Mouse (Mus musculus) B cell, adult 2 months (primary cell): ENCODE data around the gene Ptpn21.

ENCODE experiments used
- DNase-seq, 2 experiments: peaks; one replicate each; pipeline ENCODE4 v3.0.0; 2022

Ptpn21 gene

DNA sequence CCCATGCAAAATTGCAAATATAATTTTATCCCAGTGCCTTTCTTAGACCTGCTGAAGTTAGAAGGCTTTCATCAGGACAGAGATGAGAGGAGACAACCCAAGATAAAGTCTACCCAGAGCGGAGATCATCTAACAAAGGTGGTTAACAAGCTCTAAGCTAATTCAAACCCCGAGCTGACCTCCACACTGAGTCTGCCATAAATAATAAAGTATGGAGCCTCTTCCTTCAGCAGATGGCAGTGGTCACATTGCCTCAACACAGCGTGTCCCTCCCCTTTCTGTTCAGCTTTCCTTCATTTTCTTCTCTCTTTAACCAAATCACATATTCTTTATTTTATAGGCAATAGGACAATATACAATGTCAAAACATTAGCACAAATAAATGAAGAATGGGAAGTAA, 16.2 kb downstream of the Ptpn21 start:
- DNase-seq, result no peak

DNA sequence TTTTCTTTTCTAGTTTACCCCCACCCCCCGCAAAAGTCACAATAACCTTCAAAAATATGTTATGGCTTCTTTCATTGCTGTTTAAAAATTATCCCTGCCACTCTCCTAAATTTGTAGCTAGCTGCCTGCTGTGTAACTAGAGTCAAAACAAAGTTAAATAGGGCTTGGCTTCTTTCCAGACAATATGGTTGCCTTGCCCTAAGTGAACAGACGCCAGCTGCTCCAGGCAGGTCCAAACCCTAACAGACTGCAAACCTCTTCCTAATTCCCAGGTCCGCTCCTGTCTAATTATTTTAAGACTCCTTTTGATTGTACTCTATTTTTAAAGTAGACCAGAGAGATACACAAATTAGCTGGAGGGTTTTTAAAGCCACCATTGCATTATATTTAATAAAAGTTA, 16.6 kb downstream of the Ptpn21 start:
- no peak for DNase-seq

DNA sequence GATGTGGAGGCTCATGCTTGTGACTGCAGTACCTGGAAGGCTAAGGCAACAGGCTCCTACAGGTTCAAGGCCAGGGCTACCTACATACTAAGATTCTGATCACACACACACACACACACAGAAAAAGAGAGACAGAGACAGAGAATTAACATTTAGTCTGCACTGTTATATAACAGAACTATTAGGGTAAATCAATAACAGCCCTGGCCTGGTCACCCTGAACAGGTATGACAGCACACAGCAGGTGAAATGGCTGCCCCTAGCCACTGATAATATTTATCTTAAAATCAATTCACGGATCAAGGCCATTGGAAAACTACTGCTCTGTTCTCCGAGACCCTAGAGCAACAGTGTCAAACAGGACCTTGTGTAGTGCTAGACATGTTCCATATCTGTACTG, 21.1 kb downstream of the Ptpn21 start:
- DNase-seq, result no peak

DNA sequence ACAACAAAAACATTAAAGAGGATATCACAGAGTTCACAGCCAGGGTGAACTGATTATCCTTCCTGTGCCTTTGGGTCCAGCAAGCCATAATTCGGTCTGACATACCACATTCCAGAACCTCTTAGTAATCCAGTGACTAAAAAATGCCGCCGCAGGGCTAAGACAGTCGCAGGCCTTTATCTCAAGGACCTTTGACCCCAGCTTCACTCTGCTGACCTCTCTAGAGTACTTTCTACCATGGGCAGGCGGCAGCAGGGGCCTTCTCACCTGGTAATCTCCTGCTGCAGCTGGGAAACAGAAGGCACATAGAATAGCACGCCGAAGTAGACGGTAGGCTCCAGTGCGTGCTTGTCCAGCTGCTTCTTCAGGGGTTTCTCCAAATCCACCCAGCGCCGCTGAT, 22.4 kb downstream of the Ptpn21 start:
- DNase-seq, result no peak

DNA sequence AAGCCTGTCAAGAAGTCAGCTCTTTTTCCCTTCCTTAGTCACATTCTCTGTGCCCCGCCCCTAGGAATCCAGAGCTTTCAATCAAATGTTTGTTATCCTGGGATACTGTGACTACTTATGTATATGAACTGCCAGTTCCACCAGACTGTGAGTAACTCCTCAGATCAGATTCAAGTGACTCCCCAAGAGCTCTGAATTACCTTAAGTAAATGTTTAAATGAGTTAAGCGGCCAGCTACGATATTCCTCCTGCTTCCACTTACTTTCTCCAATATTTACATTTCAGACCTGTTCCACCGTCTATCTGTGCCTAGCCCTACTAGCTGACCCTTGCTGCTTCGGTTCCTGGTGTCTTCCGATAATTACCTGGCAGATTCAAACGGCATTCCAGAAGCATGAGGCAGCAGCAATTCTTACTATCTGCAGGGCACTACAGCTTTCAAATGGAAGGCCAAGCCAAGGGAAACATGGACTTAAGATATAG, 23.5 kb downstream of the Ptpn21 start:
- DNase-seq, result no peak

DNA sequence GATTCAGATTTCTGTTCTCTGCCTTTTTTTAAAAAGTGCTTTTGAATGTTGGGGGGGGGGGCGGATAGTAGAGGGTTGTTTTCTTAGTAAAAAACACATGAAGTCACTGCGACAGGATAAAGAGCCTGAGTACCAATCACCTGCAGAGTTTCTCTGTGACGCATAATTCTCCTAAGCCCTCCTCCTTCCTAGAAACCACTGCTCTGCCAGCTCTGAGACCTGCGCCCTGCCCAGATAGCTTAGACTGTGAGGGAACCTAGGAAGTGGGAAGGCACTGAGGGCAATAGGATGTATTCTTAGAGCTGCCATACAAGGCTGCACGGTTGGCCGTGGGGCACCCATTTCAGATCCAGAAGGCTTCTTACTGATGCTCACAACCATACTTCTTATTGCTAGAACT, 24.4 kb downstream of the Ptpn21 start:
- DNase-seq, result no peak

DNA sequence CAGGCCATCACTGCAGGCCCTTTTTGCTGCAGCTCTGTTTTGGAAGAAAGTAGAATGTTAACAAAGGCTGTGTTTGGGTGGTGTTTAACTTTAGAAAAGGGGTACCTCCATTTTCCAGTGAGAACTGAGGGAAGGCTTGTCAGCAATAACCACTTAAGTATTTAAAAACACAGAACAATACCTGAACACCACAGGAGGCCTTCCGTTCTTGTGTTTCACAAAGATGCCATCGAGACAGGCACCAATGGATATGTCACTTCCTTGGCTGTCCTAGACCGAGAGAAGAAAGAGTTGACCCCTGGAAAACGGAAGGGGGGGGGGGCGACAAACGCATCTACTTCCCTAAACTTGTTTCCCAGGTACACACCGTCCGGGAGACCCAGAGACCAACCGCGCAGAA, 33.2 kb downstream of the Ptpn21 start:
- no peak for DNase-seq

DNA sequence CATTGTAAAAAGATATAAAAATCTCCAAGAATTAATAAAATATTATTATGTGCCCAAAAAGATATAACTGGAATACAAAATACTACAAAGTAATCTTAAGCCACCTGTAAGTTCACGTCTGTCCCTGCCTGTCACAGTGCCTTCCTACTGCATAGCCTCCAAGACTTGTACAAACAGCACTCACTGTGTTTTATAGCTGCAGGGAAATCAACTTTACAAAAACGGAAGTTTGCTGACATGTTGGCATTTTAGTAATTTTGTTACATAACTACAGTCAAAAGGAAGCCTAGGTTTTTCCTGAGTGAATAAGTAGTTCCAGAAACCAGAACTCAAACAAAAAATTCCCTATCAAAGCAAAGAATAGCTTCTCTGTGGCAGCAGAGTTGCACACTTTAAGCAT, 33.7 kb downstream of the Ptpn21 start:
- DNase-seq, result no peak

DNA sequence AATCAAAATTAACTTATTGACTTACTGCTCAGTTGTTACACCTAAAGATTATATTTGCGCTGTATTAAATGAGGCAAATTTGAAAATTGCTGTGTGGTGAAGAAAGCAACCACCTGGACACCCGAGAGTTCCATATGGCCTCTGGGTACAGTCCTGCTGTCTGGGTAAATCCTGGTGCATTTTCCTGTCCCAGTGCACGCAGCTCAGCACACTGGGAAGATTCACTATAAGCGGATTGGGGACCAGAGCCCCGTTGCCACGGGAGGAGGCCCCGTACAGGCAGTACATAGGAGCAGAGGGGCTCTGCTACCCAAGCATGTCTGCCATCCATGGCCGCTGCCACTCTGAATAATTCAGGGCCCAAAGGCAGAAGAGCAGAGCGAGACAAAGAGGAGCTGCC, 35.6 kb downstream of the Ptpn21 start:
- DNase-seq, result no peak

DNA sequence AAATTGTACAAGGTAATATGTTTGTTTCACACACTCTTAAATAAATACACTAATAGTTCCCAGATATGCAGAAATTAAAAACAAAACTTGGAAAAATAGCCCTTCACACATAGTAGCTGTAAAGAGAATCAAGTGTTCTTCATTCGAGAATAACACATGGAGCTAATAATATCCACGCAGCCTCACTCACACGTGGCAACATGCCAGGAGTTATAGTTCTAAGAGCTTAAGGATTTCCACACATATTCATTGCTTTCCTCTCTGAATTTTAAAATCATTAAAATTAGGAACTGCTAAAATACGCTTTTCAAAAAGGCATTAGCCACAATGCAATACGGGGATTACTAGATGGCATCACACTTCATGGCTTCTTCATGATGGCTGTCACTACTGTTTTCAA, 40.0 kb downstream of the Ptpn21 start:
- DNase-seq, result no peak

DNA sequence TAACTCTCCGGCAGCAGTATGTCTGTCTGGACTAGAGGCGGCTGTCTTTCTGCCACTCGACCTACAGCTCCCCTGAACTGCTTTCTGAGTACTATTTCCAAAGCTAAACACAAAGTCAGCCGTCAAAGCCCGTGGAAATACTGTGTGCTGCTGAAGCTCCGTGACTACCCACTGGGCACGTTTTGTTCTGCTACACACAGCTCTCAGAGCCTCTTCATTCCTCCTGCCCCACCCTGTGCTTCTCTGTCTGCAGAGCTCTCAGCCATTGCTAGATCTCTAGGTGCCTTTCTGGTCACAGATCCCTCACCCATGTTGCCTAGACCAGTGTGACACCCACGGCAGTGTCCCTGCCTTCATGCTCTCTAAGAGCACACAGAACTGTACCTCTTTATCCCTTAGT, 47.0 kb downstream of the Ptpn21 start:
- no peak for DNase-seq

DNA sequence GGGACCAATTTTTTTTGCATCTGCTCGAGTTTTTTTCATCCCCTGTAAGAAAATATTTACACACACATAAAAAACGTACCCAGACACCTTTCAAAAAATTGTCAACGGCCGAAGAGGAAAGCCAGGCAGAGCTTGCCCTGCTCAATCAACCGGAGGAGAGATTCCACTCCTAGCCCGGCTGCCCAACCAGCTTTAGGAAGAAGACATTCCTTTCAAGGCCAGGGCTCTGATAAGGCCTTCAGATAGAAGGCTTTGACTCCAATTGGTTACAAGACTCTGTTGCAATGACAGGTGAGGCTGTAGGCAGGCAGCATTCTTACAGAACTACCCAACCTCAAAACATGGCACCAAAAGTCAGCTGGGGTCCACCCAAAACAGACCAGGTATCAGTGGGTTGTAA, 53.6 kb downstream of the Ptpn21 start:
- DNase-seq, result no peak

DNA sequence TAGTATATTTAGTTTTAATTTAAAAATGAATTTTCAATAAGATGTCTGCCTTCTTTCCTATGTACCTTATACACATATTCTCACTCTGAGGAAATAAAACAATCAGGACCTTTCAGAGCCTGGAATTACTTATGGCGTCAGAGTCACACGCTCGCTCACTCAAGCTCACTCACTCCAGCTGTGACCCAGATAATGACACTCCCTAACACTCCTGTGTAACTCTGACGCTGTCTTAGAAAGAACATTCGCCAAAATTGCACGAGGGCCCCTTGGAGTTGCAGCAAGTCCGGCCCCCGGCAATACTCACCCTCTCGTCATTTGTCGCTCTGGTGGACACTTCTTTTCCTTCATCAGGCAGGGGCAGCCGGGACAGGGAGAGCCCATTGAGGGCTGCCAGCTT, 54.0 kb downstream of the Ptpn21 start:
- no peak for DNase-seq

DNA sequence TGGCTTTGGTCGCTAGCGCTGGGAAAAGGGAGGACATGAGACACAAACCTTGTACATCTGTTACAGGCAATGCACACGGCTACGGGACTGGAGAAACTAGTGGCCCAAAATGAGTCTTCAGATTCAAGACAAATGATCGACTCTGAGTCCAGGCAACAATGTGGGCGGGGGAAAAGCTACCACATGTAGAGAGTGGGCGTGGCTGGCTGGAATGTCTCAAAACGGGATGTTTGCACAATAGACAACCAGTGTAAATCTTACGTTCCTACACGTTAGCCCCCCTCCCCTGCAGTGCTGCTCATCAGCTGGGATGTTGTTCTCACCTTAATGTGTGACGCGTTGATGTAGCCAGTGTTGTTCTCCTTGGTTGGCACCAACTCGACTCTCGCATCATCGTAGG, 55.0 kb downstream of the Ptpn21 start:
- DNase-seq, result no peak

DNA sequence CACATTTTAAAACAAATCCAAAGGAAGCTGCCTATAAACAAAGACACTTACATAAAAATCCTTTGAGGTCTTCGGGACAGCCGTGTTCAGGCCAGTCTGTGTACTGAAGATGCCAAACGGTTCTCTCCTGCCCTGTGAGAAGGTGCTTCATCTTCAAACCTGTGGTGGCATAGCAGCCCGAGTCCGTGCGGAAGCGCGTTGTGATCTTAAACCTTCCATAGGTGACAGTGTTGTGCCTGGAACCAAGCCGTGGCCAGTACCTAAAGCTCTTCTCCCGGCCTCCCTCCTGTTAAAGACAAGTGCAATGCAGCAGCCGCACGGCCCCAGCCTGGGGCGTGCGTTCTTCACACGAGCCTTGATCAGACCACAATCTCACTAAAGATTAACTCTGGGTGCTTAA, 57.3 kb downstream of the Ptpn21 start:
- no peak for DNase-seq

DNA sequence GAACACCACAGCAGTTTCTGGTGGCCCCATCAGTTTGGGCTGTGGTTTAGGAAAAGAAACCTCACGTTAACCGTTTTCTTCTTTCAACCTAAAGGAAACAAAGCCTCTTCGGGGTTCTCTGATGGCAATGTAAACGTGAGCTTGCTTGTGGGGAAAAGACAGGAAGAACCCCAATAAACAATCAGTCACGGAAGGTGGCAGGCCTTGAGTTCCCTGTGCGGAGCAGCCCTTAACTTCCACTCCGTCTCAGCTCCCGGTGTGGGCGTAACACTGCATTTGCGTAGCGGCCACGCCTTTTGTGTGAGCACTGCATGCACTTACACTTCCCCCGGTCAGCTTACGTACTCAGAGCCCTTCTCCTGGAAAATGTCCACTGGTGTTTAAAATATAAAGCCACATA, 59.9 kb downstream of the Ptpn21 start:
- peak; percentile 11 to 19 for DNase-seq

DNA sequence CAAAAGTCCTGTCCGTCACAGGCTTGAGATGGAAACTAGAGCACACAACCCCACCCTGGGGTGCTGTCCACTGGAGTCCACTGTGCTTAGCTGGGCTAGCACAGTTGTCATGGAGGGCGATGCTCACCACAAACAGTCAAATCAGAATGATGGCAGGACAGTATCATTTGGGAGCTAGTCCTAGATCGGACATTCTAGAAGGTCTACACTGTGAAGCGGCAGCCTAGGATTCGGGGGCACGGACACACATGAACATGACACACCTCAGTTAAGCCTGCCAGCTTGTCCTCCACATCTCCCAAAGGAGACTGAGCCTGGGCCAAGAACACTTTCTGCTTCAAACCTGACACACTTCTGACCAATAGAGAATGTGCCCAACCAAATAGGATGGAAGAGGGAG, 60.3 kb downstream of the Ptpn21 start:
- no peak for DNase-seq

DNA sequence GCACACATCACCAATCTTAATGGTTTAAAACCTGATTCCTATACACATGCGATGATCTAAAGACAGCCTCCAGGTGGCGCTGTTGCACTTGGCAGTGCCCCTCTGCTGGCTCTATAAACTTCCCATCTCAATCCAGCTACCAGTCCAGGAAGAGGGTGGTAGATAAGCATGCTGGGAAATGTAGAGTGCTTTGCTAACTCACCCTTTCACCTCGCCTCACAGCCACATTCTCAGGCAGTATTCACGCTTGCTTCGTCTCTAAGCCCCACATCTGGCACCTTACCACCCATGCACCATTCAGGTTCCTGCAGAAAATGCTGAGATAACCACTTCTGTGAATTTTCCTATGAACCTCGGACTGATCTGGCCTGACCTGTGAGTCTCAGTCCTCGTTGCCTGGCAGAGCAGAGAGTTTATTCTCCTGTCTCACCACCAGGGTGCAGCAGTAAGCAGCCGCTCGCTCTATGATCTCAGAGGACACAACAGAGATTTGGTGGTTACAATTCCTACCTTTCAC, 62.5 kb downstream of the Ptpn21 start:
- peak; percentile 74 to 76 for DNase-seq

DNA sequence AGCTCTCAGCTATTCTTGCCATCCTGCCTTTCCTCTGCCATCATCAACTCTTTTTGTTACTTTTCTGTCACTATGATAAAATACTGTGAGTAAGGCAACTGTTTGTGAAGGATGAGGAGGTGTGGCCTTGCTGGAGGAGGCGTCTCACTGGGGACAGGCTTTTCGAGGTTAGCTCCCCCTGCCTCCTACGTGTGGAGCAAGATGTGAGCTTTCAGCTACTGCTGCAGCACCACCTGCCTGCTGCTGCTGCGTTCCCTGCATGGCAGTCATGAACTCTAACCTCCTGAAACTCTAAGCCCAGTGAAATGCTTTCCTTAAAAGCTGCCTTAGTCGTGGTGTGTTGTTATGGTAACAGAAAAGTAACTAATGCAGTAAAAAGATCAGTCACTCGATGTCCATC, 63.3 kb downstream of the Ptpn21 start:
- no peak for DNase-seq

DNA sequence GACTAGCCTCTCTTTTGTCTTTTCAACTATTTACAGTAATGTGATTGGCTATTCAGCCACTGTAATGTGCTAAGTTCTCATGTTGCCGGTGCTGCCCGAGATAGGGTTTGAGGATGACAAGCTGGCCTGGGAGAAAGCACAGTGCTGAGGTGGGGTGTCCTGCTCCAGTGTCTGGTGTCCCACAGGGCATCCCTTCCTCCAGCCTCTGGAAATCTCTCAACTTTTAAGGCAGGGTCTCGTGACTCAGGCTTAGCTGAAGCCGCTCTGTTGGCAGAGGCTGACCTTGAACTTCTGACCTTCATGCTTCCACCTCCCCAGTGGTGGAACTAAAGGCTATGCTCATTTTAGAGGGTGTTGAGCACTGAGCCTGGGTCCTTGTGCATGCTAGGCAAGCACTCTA, 66.8 kb downstream of the Ptpn21 start:
- DNase-seq, result no peak

DNA sequence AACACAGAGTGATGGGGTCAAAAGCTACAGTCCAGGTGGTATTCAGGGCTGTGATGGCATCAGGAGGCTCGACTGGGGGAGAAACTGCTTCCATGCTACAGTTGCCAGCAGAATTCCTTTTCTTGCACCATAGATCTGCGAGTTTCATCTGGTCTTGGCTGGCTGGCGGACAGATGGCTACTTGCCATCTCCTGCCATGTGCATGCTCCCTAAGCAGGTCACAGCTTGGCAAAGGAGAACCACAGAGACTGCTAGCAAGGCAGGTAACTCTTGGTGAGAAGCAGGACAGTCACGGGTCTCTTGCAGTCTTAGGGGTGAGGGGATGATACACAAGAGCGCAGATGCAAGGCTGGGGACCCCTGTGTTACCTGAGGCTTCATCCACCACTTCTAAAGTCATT, 67.3 kb downstream of the Ptpn21 start:
- no peak for DNase-seq

DNA sequence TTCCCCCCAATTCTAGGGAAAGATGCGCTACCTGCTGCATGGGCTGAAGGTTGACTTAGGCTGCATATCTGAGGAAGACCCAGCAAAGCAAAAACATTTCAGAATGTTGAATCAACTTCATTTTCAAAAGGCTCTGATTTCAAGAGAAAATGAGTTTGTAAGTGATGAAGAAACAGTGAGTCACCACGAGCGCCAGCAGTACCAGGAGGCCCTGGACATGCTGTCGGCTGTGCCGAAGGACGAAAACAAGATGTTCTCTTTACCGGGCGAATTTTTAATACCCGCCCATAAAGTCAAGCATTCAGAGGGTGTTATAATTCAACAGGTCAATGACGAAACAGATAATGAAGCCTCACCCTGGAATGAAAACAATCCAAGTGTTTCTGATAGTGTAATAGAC, 68.1 kb downstream of the Ptpn21 start:
- no peak for DNase-seq

DNA sequence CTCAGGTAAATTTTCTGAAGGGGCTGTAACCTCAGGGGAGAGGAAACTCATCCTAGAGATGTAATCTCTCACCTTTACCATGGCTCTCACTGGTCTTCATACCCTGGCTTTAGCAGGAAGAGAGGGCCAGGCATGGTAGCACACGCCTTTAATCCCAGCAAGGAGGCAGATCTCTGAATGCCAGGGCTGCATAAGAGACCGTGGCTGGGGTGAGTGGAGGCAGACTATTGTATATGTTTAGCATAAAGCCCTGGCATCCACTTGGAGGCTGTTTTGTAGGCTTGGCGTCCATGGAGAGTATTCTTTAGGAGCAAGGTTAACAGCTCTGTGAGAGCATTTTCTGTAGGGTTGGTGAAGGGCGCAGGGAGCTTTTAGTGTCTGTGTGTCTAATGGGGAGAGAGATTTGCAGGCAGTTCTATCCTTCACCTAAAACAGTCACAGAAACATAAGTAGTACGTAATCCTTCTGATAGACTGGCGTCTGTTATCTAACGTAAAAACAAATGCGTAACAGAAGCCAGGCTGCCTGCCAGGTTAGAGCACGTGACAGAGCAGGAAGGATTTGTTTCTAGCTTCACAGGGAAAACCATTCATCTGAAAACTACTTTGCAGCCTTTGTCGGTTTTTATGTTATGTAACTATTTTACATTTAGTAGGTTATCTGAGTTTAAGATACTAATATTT, 68.9 kb downstream of the Ptpn21 start:
- no peak for DNase-seq

DNA sequence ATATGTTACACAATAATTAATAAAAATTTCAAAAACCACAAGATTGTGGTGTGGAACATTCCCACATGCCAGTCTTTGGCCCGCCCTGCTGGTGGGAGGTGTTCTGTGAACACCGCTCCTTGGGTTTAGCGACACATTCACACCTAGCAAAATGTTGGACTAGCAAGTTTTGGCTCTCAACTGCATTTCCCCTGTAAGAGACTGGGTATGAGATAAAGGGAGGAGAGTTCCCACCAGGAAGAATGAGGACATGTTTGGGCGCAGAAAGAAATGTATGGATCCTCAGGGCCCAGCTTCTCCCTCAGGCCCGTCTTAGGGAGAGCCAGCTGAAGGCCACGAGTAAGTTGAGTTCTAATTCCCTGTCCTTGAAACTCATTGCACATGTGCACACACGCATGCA, 74.6 kb downstream of the Ptpn21 start:
- no peak for DNase-seq

DNA sequence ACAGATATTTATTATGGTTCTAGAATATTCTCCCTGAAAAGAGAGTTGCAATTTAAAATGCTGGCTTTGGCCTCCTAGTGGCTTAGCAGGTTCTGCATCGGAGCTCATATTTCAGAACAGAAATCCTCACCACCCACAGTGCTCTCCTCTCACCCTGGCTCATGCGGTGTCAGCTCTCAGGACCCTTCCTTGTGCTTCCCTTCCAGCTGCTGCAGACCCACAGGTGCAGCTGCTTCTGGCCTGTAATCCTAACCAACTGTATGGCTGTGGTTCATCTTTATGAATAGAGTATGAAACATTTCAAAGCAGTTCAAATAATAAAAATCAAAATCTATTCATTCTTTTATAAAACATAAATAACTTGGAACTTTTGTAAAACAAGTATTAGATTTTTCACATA, 80.3 kb downstream of the Ptpn21 start:
- DNase-seq, result no peak
